Comparison of ENCODE assay signal across 8 mouse cellular contexts in the genomic region with DNA sequence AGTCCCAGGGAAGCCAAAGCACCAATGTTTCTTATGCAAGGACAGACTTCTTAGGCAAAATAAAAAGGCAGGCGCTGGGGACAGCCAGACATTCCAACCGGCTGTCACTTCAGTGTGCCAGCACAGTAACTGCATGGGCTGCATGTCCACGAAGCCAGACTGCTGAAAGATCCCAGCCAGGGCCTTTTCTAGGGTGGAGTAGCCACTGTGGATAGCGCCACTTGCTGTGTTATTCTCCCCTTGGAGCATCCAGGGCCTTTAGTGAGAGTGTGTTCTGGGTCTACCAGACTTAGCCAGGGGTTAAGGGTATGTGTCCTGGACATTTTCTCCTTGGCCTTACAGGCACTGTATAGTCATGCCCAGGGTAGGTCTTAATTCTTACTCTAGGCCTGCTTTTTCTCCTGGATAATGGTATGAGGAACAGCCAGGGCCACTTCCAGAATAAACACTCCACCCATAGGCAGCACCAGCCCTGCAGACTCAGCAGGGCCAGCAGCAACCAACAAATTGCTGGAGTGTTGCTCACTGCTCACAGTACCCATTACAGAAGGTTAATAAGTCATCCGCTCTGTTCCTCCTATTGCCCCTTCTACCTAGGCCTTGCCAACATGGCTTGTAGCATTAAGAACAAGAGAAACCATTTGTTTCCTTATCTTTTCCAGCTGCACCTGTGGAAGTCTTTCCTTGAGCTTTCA. TPM values are rescaled to one million over a fixed set of nuclear protein-coding genes. Genes with fewer than 3 reads are reported as not detected.
DNase-seq lines count a peak whose midpoint lies in the region; ATAC-seq and TF ChIP-seq lines count a peak whose summit lies in the region.

No protein-coding gene starts in this region.

- H3K27me3 ChIP-seq in liver, embryonic 11.5 days (replicated peaks; ENCODE audit: control insufficient read depth, insufficient read depth, low read length): no peaks in the 10 kb centered on the region
- no peaks in the 10 kb centered on the region for H3K27me3 ChIP-seq in heart, embryonic 14.5 days (ENCODE audit: control insufficient read depth, insufficient read depth, low read length)
- H3K27me3 ChIP-seq in midbrain, postnatal 0 days (ENCODE audit: insufficient read depth, low read length): no peaks in the 10 kb centered on the region

- peaks cover 30% of the 10 kb centered on the region for H3K4me1 ChIP-seq in liver, embryonic 11.5 days (replicated peaks; ENCODE audit: control insufficient read depth, insufficient read depth, low read length)
- peaks cover 14 to 23% of the 10 kb centered on the region in 2 experiments for H3K4me1 ChIP-seq in heart, embryonic 14.5 days (ENCODE audit: control insufficient read depth in 2 of 2, insufficient read depth in 2 of 2, low read length in 2 of 2)
- no peaks in the 10 kb centered on the region for H3K4me1 ChIP-seq in midbrain, postnatal 0 days (ENCODE audit: insufficient read depth, low read length)

- no peak for DNase-seq in liver, embryonic 11.5 days (ENCODE audit: low spot score)
- no peak for DNase-seq in liver
- DNase-seq in kidney, postnatal 36 days: peak; percentile 62 to 82
- DNase-seq in midbrain, postnatal 0 days (ENCODE audit: low spot score): no peak
- DNase-seq in thymus, postnatal 14 days: no peak
- no peak for DNase-seq in ovary, adult 18-20 months (ENCODE audit: low spot score)

- peaks cover 6% of the 10 kb centered on the region; the same call in 1 of the 2 replicates for H3K36me3 ChIP-seq in liver, embryonic 11.5 days (ENCODE audit: control insufficient read depth, insufficient read depth, low read length)
- H3K36me3 ChIP-seq in heart, embryonic 14.5 days (ENCODE audit: control insufficient read depth, insufficient read depth, low read length): peaks cover 21% of the 10 kb centered on the region
- no peaks in the 10 kb centered on the region; the same call in 1 of the 2 replicates for H3K36me3 ChIP-seq in midbrain, postnatal 0 days (ENCODE audit: insufficient read depth, low read length)

- peak overlapping the region; percentile 75 for H3K9ac ChIP-seq in liver, embryonic 11.5 days (ENCODE audit: low read depth, low read length)
- peak overlapping the region; percentile 71 for H3K9ac ChIP-seq in heart, embryonic 14.5 days (ENCODE audit: low read length)
- no peak overlapping the region for H3K9ac ChIP-seq in midbrain, postnatal 0 days (replicated peaks; ENCODE audit: low read length, poor library complexity, severe bottlenecking)

- WGBS in liver, embryonic 11.5 days: 74% methylated on average over 5 of the region's 5 CpGs
- 37% methylated on average over 5 of the region's 5 CpGs for WGBS in heart, embryonic 14.5 days
- 56% methylated on average over 5 of the region's 5 CpGs for WGBS in midbrain, postnatal 0 days

- ATAC-seq in liver, embryonic 11.5 days (replicated peaks; ENCODE audit: low FRiP score): no peak
- no peak for ATAC-seq in heart, embryonic 14.5 days (ENCODE audit: insufficient number of reproducible peaks, insufficient read depth, low FRiP score, low read depth)
- no peak for ATAC-seq in midbrain, postnatal 0 days (ENCODE audit: low FRiP score)
- ATAC-seq in frontal cortex, adult (ENCODE audit: low TSS enrichment): no peak

- TF ChIP-seq CTCF in midbrain, postnatal 0 days (IDR thresholded peaks at IDR 0.05): no peak

- H3K4me2 ChIP-seq in liver, embryonic 11.5 days: peak overlapping the region; percentile 68; the same call in 1 of the 2 replicates
- H3K4me2 ChIP-seq in heart, embryonic 14.5 days (ENCODE audit: low read length): peak overlapping the region; percentile 83; the same call in 1 of the 2 replicates
- H3K4me2 ChIP-seq in midbrain, postnatal 0 days (ENCODE audit: low read depth, low read length, poor library complexity, severe bottlenecking): no peak overlapping the region

- no peak overlapping the region for H3K4me3 ChIP-seq in liver, embryonic 11.5 days (ENCODE audit: low read depth, low read length)
- H3K4me3 ChIP-seq in heart, embryonic 14.5 days (ENCODE audit: control insufficient read depth in 1 of 2, insufficient read depth in 1 of 2, low read depth in 1 of 2, low read length in 2 of 2): no peak overlapping the region
- H3K4me3 ChIP-seq in midbrain, postnatal 0 days (ENCODE audit: low read depth, low read length): no peak overlapping the region

- H3K27ac ChIP-seq in liver, embryonic 11.5 days (ENCODE audit: low read depth, low read length): peak overlapping the region; percentile 81; the same call in 1 of the 2 replicates
- peak overlapping the region; percentile 89 to 92 for H3K27ac ChIP-seq in heart, embryonic 14.5 days (replicated peaks in 1 of 2; ENCODE audit: control insufficient read depth in 1 of 2, insufficient read depth in 1 of 2, low read depth in 2 of 2, low read length in 2 of 2)
- H3K27ac ChIP-seq in midbrain, postnatal 0 days (ENCODE audit: low read depth, low read length): peak overlapping the region; percentile 62; the same call in 1 of the 2 replicates

- no peaks in the 10 kb centered on the region for H3K9me3 ChIP-seq in liver, embryonic 11.5 days (ENCODE audit: control insufficient read depth, low read length)
- no peaks in the 10 kb centered on the region for H3K9me3 ChIP-seq in heart, embryonic 14.5 days (ENCODE audit: control insufficient read depth, low read length)
- no peaks in the 10 kb centered on the region for H3K9me3 ChIP-seq in midbrain, postnatal 0 days (ENCODE audit: low read length)

RNA-seq across cellular contexts. Expression of a gene that starts 6.8 kb away (rescaled TPM):
- polyA plus RNA-seq in liver, embryonic 11.5 days (2014; fragmentation: Nextera tagmentation; extraction: Ambion mirVana): 10.8 and 11.7 TPM in 2 replicates
- polyA plus RNA-seq in heart, embryonic 14.5 days (2014; fragmentation: Nextera tagmentation; extraction: Ambion mirVana): 17.8 and 21.4 TPM in 2 replicates
- total RNA-seq in midbrain, postnatal 0 days (2014; rRNA removed): 20.0 and 20.6 TPM in 2 replicates
- polyA plus RNA-seq in midbrain, postnatal 0 days (2015; fragmentation: Nextera tagmentation; extraction: Ambion mirVana): 10.8 and 12.0 TPM in 2 replicates

RNA-seq across cellular contexts. Expression of a gene that starts 28.0 kb away (rescaled TPM):
- polyA plus RNA-seq in liver, embryonic 11.5 days (2014; fragmentation: Nextera tagmentation; extraction: Ambion mirVana): 23.3 and 25.1 TPM in 2 replicates
- 2.5 and 4.1 TPM in 2 replicates for polyA plus RNA-seq in heart, embryonic 14.5 days (2014; fragmentation: Nextera tagmentation; extraction: Ambion mirVana)
- total RNA-seq in midbrain, postnatal 0 days (2014; rRNA removed): 6.7 and 6.8 TPM in 2 replicates
- polyA plus RNA-seq in midbrain, postnatal 0 days (2015; fragmentation: Nextera tagmentation; extraction: Ambion mirVana): 5.2 and 5.9 TPM in 2 replicates

RNA-seq across cellular contexts. Expression of a gene that starts 37.1 kb away (rescaled TPM):
- polyA plus RNA-seq in liver, embryonic 11.5 days (2014; fragmentation: Nextera tagmentation; extraction: Ambion mirVana): 110 and 116 TPM in 2 replicates
- polyA plus RNA-seq in heart, embryonic 14.5 days (2014; fragmentation: Nextera tagmentation; extraction: Ambion mirVana): 157 and 165 TPM in 2 replicates
- total RNA-seq in midbrain, postnatal 0 days (2014; rRNA removed): 31.7 and 40.2 TPM in 2 replicates
- 134 TPM in 2 replicates for polyA plus RNA-seq in midbrain, postnatal 0 days (2015; fragmentation: Nextera tagmentation; extraction: Ambion mirVana)

RNA-seq across cellular contexts. Expression of a gene that starts 46.0 kb away (rescaled TPM):
- 8.7 and 8.8 TPM in 2 replicates for polyA plus RNA-seq in liver, embryonic 11.5 days (2014; fragmentation: Nextera tagmentation; extraction: Ambion mirVana)
- 259 and 288 TPM in 2 replicates for polyA plus RNA-seq in heart, embryonic 14.5 days (2014; fragmentation: Nextera tagmentation; extraction: Ambion mirVana)
- 34.4 and 59.9 TPM in 2 replicates for total RNA-seq in midbrain, postnatal 0 days (2014; rRNA removed)
- polyA plus RNA-seq in midbrain, postnatal 0 days (2015; fragmentation: Nextera tagmentation; extraction: Ambion mirVana): 11.3 and 11.6 TPM in 2 replicates

RNA-seq across cellular contexts. Expression of a gene that starts 52.1 kb away (rescaled TPM):
- 9.3 and 9.4 TPM in 2 replicates for polyA plus RNA-seq in liver, embryonic 11.5 days (2014; fragmentation: Nextera tagmentation; extraction: Ambion mirVana)
- polyA plus RNA-seq in heart, embryonic 14.5 days (2014; fragmentation: Nextera tagmentation; extraction: Ambion mirVana): 11.9 and 12.8 TPM in 2 replicates
- 12.0 and 14.2 TPM in 2 replicates for total RNA-seq in midbrain, postnatal 0 days (2014; rRNA removed)
- polyA plus RNA-seq in midbrain, postnatal 0 days (2015; fragmentation: Nextera tagmentation; extraction: Ambion mirVana): 4.7 TPM in 2 replicates

Comparison
In these comparisons a context has a peak if more than half of its experiments do, and no peak if none do; other contexts are left out.
1. DNase-seq: peak in kidney, postnatal 36 days (2 of 2); none in liver, embryonic 11.5 days (single experiment), liver (single experiment), midbrain, postnatal 0 days (single experiment), thymus, postnatal 14 days (single experiment) and ovary, adult 18-20 months (single experiment).
2. Peak in every context shown above with its lines, with median percentiles within 50 percentile points of each other: H3K27ac ChIP-seq.